ENCODE assay signal across 8 mouse cellular contexts in the genomic region with DNA sequence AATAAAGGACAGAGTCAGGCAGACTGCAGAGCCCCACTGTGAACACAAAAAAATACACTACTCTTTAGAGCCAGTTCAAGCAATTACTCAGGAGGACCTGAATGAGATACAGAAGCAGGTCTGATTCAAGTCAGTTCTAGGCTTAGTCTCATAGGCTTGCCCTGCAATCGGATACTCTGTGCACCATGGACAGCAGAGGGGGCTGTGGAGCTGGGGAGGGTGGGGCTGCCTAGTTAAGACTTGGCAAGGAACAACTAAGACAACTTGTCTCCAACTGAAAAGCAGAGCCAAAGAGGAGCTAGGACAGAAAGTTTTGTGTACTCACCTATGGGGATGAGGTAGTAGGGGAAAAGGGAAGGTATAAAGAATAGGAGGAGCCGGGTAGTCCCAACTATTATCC. TPM values are rescaled to one million over a fixed set of nuclear protein-coding genes. Genes with fewer than 3 reads are reported as not detected.
DNase-seq lines count a peak whose midpoint lies in the region; ATAC-seq and TF ChIP-seq lines count a peak whose summit lies in the region.

No protein-coding gene starts in this region.

- TF ChIP-seq POLR2A in testis, adult 2 months (IDR thresholded peaks at IDR 0.05; ENCODE audit: control insufficient read depth, low read depth, low read length), result no peak

- H3K27ac ChIP-seq in testis, adult 2 months (ENCODE audit: control insufficient read depth, insufficient read depth, low read depth, low read length), result no peak overlapping the region

- no peak for ATAC-seq in CD4-positive, CD25-positive, alpha-beta regulatory T cell, adult 4 months
- peak; percentile 47; the same call in 1 of the 2 replicates for ATAC-seq in granulocyte monocyte progenitor cell, adult 5-6 weeks (replicated peaks; ENCODE audit: poor library complexity, severe bottlenecking)

- peak; percentile 62 for DNase-seq in CD4-positive, CD25-positive, alpha-beta regulatory T cell, adult 2 months (ENCODE audit: low read depth, low spot score)
- no peak for DNase-seq in testis, postnatal 14 days (ENCODE audit: low spot score)
- peak; percentile 88 for DNase-seq in lung, postnatal 10 days
- DNase-seq in thymus, postnatal 25 days, result peak; percentile 57
- DNase-seq in cerebellum, adult 9-11 months, result no peak

- no peaks in the 10 kb centered on the region for H3K27me3 ChIP-seq in testis, adult 2 months (ENCODE audit: control insufficient read depth, insufficient read depth, low read length)

- no peaks in the 10 kb centered on the region; the same call in 1 of the 2 replicates for H3K36me3 ChIP-seq in testis, adult 2 months (ENCODE audit: control insufficient read depth, insufficient read depth, low read length)

- peak; percentile 31; the same call in 1 of the 2 replicates for TF ChIP-seq CTCF in testis, adult 2 months (IDR thresholded peaks at IDR 0.05; ENCODE audit: control insufficient read depth, insufficient read depth, insufficient replicate concordance, low read depth, low read length)

- H3K4me3 ChIP-seq in testis, adult 2 months (ENCODE audit: control insufficient read depth, low read depth, low read length), result no peak overlapping the region

- H3K4me1 ChIP-seq in testis, adult 2 months (ENCODE audit: control insufficient read depth, insufficient read depth, low read length), result no peaks in the 10 kb centered on the region

RNA-seq across cellular contexts. Expression of gene Hsd11b2, which starts 13.2 kb away (rescaled TPM):
- not detected for polyA plus RNA-seq in CD4-positive, CD25-positive, alpha-beta regulatory T cell, adult 4 months (2017; shearing (Covaris generic))
- polyA plus RNA-seq in testis, adult 2 months (2012; rRNA removed), result 0.19 and 0.41 TPM in 2 replicates
- not detected in 2 replicates for total RNA-seq in granulocyte monocyte progenitor cell, adult 5-6 weeks (2014; fragmentation: Nextera tagmentation)
- total RNA-seq in granulocyte monocyte progenitor cell, adult 5-6 weeks (2017), result not detected in 2 replicates

RNA-seq across cellular contexts. Expression of gene Atp6v0d1, which starts 34.1 kb away (rescaled TPM):
- polyA plus RNA-seq in CD4-positive, CD25-positive, alpha-beta regulatory T cell, adult 4 months (2017; shearing (Covaris generic)), result 10 to 100 TPM; 33.7 to 36.8 TPM
- 43.8 and 47.4 TPM in 2 replicates for polyA plus RNA-seq in testis, adult 2 months (2012; rRNA removed)
- 112 and 132 TPM in 2 replicates for total RNA-seq in granulocyte monocyte progenitor cell, adult 5-6 weeks (2014; fragmentation: Nextera tagmentation)
- 47.1 and 47.3 TPM in 2 replicates for total RNA-seq in granulocyte monocyte progenitor cell, adult 5-6 weeks (2017)

RNA-seq across cellular contexts. Expression of gene Zdhhc1, which starts 35.1 kb away (rescaled TPM):
- 1 to 10 TPM in 1 of 2 experiments, under 1 TPM in 1; 0.97 to 1.5 TPM for polyA plus RNA-seq in CD4-positive, CD25-positive, alpha-beta regulatory T cell, adult 4 months (2017; shearing (Covaris generic))
- 45.4 and 50.1 TPM in 2 replicates for polyA plus RNA-seq in testis, adult 2 months (2012; rRNA removed)
- 1.8 and 10.4 TPM in 2 replicates for total RNA-seq in granulocyte monocyte progenitor cell, adult 5-6 weeks (2014; fragmentation: Nextera tagmentation)
- total RNA-seq in granulocyte monocyte progenitor cell, adult 5-6 weeks (2017), result 3.6 and 4.6 TPM in 2 replicates

Comparison
In these comparisons a context has a peak if more than half of its experiments do, and no peak if none do; other contexts are left out.
1. DNase-seq: peak in CD4-positive, CD25-positive, alpha-beta regulatory T cell, adult 2 months (single experiment), lung, postnatal 10 days (single experiment) and thymus, postnatal 25 days (single experiment); none in testis, postnatal 14 days (single experiment) and cerebellum, adult 9-11 months (single experiment).
2. RNA of gene Zdhhc1, which starts 35.1 kb away (polyA plus RNA-seq): 45.4 to 50.1 TPM in testis, adult 2 months; 0.97 to 1.5 TPM in CD4-positive, CD25-positive, alpha-beta regulatory T cell, adult 4 months; every median in the first group is over 10 times any median in the second.